Mouse (Mus musculus) c-Kit-positive CD71-negative TER-119-negative erythroid progenitor cells, embryonic 14.5 days (primary cell): ENCODE results near the gene Ugt1a1.
"Not testable (repeated sequence)": the region's sequence is repeated elsewhere in the genome, so short reads cannot be mapped to it uniquely, and the experiment has no call there.

Source experiments
- DNase-seq: peaks from one replicate; pipeline ENCODE4 v3.0.0-alpha.2; 2013; ENCODE audit warnings: low read depth

Gene Ugt1a1

GRCm38 (mm10) chr1:88218591-88218990, 6.8 kb downstream of the Ugt1a1 start:
- DNase-seq: no peak

DNA sequence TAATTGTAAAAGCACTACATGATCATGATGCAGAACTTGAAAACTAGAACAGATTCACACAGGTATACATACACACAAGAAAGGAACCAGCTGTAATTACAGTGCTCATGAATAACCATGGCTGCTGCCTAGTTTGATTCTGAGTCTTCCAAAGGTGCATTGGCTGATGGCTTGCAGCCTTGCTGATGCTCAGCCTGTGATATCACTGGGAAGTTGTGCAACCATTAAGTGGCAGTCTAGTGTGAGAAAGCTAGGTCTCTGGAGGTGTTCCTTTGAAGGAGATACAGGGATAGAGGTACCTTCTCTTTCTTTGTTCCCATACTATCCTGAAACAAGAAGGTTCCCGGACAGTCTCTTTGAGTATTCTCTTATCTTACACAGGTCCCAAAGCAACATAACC, 7.3 kb downstream of the Ugt1a1 start:
- no peak for DNase-seq

- DNase-seq: no peak
Measured at GRCm38 (mm10) chr1:88220336-88220735, 8.6 kb downstream of the Ugt1a1 start.

DNA sequence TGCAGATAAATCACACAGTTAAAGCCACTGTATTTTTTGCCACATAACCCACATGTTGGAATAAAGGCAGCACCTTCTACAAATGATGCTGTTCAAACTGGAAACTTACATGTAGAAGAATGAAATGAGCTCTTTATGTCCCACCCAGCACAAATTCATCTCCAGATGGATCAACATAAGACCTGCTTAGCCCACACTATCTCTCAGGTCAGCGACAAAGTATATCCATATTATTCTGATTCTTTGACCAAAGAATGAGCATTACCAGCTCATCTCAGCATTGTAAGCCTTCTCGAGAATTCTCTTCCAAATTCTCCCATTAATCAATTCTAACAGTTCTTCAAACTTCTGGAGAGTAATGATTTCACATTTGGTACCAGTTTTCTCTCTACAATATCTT, 10.5 kb downstream of the Ugt1a1 start:
- no peak for DNase-seq

DNA sequence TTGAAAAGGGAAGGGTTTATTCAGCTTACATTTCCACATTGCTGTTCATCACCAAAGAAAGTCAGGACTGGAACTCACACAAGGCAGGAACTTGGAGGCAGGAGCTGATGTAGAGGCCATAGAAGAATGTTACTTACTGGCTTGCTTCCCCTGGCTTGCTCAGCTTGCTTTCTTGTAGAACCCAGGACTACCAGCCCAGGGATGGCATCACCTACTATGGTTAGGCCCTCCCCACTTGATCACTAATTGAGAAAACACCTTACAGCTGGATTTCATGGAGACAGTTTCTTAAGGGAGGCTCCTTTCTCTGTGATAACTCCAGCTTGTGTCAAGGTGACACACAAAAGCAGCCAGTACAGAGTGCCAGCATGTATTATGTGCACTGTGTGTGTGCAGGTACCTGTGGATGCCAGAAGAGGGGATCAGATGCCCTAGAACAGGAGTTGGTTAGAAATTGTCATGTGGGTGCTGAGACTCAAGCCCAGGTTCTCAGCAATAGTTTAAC, 11.3 kb downstream of the Ugt1a1 start:
- DNase-seq: not testable (repeated sequence)

GRCm38 (mm10) chr1:88223591-88223990, 11.8 kb downstream of the Ugt1a1 start:
- no peak for DNase-seq

GRCm38 (mm10) chr1:88224029-88224776, 12.4 kb downstream of the Ugt1a1 start:
- DNase-seq: no peak

DNA sequence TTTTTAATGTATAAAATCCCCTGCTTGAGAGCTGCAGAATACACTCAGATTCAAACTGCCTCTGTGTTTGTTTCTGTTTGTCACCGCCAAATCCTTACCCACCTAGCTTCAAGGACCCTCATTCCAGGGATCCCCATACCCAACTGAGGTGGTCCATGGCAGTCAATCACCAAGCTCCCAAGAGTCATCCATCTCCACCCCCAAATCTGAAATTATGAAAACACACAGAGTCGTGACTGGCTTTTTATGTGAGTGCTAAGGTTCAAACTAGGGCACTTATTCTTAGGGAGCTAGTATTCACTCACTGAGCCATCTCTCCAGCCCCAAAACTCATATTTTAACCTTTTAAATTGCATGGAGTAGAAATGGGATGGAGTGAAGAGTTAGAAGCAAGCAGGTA, 13.5 kb downstream of the Ugt1a1 start:
- not testable (repeated sequence) for DNase-seq

GRCm38 (mm10) chr1:88225741-88226140, 14.0 kb downstream of the Ugt1a1 start:
- no peak for DNase-seq

- DNase-seq: no peak
Measured at GRCm38 (mm10) chr1:88226670-88227379, 15.1 kb downstream of the Ugt1a1 start, which contains the start of gene Mroh2a. TSS of gene Mroh2a (plus strand) at chr1:88226986.

- no peak for DNase-seq
Measured at GRCm38 (mm10) chr1:88227482-88227881, 15.7 kb downstream of the Ugt1a1 start.

- DNase-seq: no peak
Measured at GRCm38 (mm10) chr1:88228121-88228520, 16.4 kb downstream of the Ugt1a1 start.

GRCm38 (mm10) chr1:88229566-88229965, 17.8 kb downstream of the Ugt1a1 start:
- DNase-seq: no peak

- no peak for DNase-seq
Measured at GRCm38 (mm10) chr1:88229986-88230385, 18.2 kb downstream of the Ugt1a1 start.

GRCm38 (mm10) chr1:88230421-88230820, 18.7 kb downstream of the Ugt1a1 start:
- DNase-seq: no peak

DNA sequence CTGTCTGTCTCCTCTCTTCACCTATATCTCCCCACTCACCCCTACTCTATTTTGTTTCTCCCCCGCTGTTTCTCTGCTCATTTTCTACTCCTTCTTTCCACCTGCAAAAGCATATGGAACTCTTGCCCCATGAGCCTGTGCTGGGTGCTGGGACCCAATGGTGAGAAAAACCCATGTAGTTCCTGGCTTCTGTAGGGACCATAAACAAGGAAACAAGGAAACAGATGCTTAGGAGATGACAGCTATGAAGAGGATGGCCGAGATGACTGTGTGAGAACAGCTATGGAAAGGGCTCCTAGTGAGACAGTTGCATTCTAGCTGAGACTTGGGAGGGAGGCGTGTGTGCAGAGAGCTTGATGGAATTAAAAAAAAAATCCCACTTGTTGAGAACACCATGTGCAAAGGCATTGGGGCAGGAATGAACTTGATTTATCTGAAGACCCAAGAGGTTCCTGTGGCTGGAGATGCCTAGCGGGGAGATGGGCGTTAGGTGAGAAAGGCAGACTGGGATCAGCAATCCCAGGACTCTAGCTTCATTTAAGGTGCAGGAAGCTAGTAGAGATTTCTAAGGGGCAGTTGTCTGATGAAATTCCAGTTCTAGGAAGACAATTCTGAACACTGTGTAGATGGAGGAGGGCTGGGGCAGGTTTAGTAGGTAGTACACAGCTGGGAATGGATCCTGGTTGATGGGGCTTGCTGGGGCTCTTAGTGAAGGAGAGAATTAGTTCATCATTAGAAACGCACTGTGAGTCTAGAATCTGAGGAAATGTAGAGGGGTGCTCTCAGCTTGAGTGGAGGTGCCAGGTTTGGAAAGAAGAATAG, 19.4 kb downstream of the Ugt1a1 start:
- no peak for DNase-seq

DNA sequence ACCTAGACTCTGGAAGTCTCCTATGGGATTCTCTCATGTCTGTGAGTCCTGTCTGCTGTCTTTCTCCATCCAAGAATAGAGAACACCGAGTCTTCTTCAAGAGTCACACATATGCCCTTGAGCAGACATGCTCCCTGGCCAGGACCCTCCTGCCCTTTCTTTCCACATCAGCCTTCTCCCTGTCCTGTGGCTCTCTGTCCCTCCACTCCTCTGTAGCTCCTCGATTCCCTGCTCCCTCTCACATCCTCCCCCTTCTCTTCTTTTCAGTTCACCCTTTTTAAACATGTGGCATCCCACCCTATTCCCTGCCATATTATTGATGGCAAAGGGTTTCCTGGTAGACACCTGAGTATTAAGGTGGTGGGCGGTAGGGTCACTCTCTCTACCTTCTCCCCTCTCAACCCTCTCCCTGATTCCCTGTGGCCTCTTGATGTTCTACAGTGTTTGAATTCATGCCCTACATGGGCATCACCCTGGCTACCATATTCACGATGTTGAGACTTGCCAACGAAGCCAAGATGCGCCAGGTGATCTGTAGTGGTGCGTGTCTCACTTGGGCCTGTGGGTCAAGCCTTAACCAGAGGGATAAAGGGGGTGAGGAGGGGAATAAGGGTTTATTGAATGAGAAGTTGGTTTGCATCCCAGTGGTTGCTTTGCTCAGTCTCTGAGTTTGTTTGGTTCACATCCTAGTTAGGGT, 20.2 kb downstream of the Ugt1a1 start:
- no peak for DNase-seq

GRCm38 (mm10) chr1:88232664-88233380, 21.1 kb downstream of the Ugt1a1 start:
- DNase-seq: no peak

DNA sequence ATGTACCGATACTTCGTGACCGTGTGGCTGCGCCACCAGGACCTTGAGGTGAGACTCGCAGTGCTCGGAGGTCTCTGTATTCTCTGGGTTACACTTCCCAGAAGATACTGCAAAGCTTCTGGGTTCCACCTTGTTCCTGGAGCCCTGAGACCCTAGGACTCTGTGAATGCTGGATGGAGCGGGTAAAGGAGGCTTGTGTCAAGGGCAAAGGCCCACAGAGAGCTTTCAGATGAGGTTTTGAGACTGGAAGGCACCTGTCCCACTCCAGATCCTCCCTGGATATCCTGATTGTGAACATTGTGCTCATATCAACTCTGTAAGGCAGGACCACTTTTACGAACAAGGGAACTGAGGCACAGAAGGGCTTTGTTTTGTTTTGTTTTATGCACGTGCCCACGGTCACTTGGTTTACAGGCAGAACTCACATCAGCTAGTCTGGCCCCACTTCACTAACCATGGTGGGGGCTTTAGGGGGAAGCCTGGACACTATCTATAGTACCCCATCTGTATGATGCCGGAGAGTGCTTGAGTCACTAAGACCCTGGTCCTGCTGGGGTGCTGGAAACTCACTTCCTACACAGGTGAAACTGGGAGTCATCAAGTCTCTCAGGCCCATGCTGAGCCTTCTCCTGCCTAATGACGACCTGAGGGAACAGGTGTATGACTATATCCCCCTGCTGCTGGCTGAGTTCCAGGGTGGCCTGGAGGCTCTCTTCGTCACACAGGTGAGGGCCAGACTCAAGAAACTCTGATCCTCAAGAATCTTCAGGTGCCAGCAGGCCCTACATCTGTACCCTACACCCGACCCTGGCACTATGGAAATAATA, 21.9 kb downstream of the Ugt1a1 start:
- no peak for DNase-seq

- DNase-seq: no peak
Measured at GRCm38 (mm10) chr1:88234248-88234610, 22.5 kb downstream of the Ugt1a1 start.
